Mouse (Mus musculus) intestine, embryonic 16.5 days (tissue): ENCODE data around the gene Col9a1. TPM values are rescaled to one million over a fixed set of nuclear protein-coding genes. Genes with fewer than 3 reads are reported as not detected.

Experiments used
- ATAC-seq: fragments of 200-750 bp; cut with Nextera tagmentation; 2 replicates; pipeline ENCODE4 v1.8.0; 2017; ENCODE audit warnings: moderate TSS enrichment, moderate library complexity
- H3K27ac ChIP-seq: fragments of 300-500 bp; sonication (generic); 2 replicates; pipeline ENCODE4 v1.5.1; 2014; ENCODE audit warnings: mild to moderate bottlenecking, low read length
- H3K27me3 ChIP-seq: fragments of 300-500 bp; sonication (generic); replicated peaks from 2 replicates; pipeline ENCODE4 v1.6.1; 2014; ENCODE audit warnings: low read length, control low read depth, mixed read lengths; ENCODE audit not compliant: control insufficient read depth, insufficient read depth
- H3K36me3 ChIP-seq: fragments of 300-500 bp; sonication (generic); 2 replicates; pipeline ENCODE4 v1.6.1; 2014; ENCODE audit warnings: low read length, control low read depth; ENCODE audit not compliant: control insufficient read depth, insufficient read depth
- H3K4me1 ChIP-seq: fragments of 300-500 bp; sonication (generic); 2 replicates; pipeline ENCODE4 v1.6.1; 2014; ENCODE audit warnings: low read length, control low read depth, mixed read lengths; ENCODE audit not compliant: control insufficient read depth, insufficient read depth
- H3K4me2 ChIP-seq: fragments of 300-500 bp; sonication (generic); 2 replicates; pipeline ENCODE4 v1.6.1; 2014; ENCODE audit warnings: low read depth, low read length, control low read depth
- H3K4me3 ChIP-seq: fragments of 300-500 bp; sonication (generic); 2 replicates; pipeline ENCODE4 v1.5.1; 2014; ENCODE audit warnings: mild to moderate bottlenecking, low read length
- H3K9ac ChIP-seq: fragments of 300-500 bp; sonication (generic); 2 replicates; pipeline ENCODE4 v1.6.1; 2014; ENCODE audit warnings: low read depth, low read length
- H3K9me3 ChIP-seq: fragments of 300-500 bp; sonication (generic); 2 replicates; pipeline ENCODE4 v1.6.1; 2016; ENCODE audit warnings: low read length, control low read depth; ENCODE audit not compliant: control insufficient read depth
- WGBS: fragments of 180-500 bp; shearing (Covaris S2); extraction: QIAGEN DNeasy Blood & Tissue Kit; methylation state at CpG from one replicate; pipeline ENCODE4 v1.1.7; 2014; 5-methylcytosine and 5-hydroxymethylcytosine counted together
- polyA plus RNA-seq: library from polyadenylated mRNA; unstranded; fragments of >200 nt; fragmentation: Nextera tagmentation; extraction: Ambion mirVana; gene quantifications from 2 replicates; pipeline ENCODE4 v1.2.1, GENCODE M21; 2015

The Col9a1 gene
- 1.1 and 1.3 TPM in 2 replicates for polyA plus RNA-seq

DNA sequence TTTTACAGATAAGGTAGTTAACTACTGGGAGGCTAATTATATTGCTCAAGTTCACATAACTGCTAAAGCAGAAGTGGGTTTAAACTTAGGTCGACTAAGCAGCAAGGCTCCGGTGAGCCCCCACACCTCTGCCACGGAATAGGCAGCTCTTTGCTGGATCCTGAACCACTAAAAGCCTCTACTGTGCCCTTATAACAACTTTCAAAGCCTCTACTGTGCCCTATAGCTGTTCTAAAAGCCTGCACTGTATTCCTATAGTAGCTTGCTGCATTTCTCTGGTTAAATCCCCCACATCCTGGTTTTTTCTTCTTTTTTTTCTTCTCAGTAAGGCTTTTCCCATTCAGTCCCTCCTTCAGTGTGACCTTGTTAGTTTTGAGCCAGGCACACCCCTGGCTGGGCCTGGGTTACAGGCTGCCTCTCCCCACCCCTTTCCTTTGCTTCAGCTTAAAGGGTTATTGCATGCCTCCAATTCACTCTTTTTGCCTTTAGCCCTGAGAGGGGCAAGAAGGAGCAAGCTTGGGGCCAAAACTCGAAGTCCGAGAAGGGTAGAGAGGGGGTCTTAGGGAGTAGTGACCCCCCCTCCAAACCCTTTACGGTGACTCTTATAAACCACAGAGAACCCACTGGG lies at the start of gene Col9a1:
Col9a1 (plus strand) TSS at position 387 of the 628 bp plus-strand sequence.
- no peak within 1 kb of the TSS for H3K4me2 ChIP-seq
- no peaks in the 10 kb centered on the region for H3K4me1 ChIP-seq
- no peak within 1 kb of the TSS for H3K27ac ChIP-seq
- no peaks in the 10 kb centered on the region for H3K9me3 ChIP-seq
- ATAC-seq: no peak
- no peak within 1 kb of the TSS for H3K4me3 ChIP-seq
- 77% methylated on average over 6 of the region's 6 CpGs for WGBS
- no peaks in the 10 kb centered on the region for H3K36me3 ChIP-seq
- H3K9ac ChIP-seq: no peak within 1 kb of the TSS
- H3K27me3 ChIP-seq: no peaks in the 10 kb centered on the region

DNA sequence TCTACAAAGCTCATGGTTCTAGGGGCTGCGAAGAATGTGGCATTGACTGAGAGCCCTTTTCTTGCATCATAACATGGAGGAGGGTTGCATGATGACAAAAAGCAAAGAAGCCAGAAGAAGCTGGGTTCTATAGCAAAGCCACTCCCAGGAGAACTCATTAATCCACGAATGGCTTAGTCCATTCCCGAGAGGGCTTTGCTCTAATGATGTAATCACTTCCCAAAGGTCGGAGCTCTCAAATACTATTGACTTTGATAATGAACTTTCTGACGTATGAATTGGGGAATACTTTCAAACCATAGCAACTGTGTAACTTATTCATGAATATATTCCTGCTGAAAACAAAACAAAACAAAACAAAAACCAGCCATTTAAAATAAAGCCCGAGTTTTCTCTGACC lies 49.5 kb upstream of the Col9a1 start:
- no peaks in the 10 kb centered on the region for H3K4me1 ChIP-seq
- H3K27ac ChIP-seq: no peak overlapping the region
- no peaks in the 10 kb centered on the region for H3K27me3 ChIP-seq
- H3K9ac ChIP-seq: no peak overlapping the region
- no peaks in the 10 kb centered on the region for H3K36me3 ChIP-seq
- ATAC-seq: no peak
- H3K4me3 ChIP-seq: no peak overlapping the region
- no peak overlapping the region for H3K4me2 ChIP-seq
- no peaks in the 10 kb centered on the region for H3K9me3 ChIP-seq
- WGBS: 57% methylated on average over 6 of the region's 6 CpGs

GRCm38 (mm10) chr1:24133853-24134252 lies 43.6 kb upstream of the Col9a1 start:
- H3K9me3 ChIP-seq: no peaks in the 10 kb centered on the region
- no peaks in the 10 kb centered on the region for H3K27me3 ChIP-seq
- no peak overlapping the region for H3K27ac ChIP-seq
- no peak overlapping the region for H3K4me3 ChIP-seq
- no peaks in the 10 kb centered on the region for H3K4me1 ChIP-seq
- H3K4me2 ChIP-seq: no peak overlapping the region
- H3K9ac ChIP-seq: no peak overlapping the region
- H3K36me3 ChIP-seq: no peaks in the 10 kb centered on the region
- ATAC-seq: no peak
- WGBS: 42% methylated on average over 19 of the region's 19 CpGs

GRCm38 (mm10) chr1:24134792-24135191 lies 42.6 kb upstream of the Col9a1 start:
- Histone ChIP-seq H3K9ac (no peak overlapping the region), H3K4me1 (no peaks in the 10 kb centered on the region), H3K36me3 (no peaks in the 10 kb centered on the region), H3K4me2 (no peak overlapping the region), H3K27ac (no peak overlapping the region), H3K9me3 (no peaks in the 10 kb centered on the region), H3K27me3 (no peaks in the 10 kb centered on the region), H3K4me3 (no peak overlapping the region)
- ATAC-seq: peak; percentile 58
- 0% methylated on average over 1 of the region's 1 CpGs for WGBS

DNA sequence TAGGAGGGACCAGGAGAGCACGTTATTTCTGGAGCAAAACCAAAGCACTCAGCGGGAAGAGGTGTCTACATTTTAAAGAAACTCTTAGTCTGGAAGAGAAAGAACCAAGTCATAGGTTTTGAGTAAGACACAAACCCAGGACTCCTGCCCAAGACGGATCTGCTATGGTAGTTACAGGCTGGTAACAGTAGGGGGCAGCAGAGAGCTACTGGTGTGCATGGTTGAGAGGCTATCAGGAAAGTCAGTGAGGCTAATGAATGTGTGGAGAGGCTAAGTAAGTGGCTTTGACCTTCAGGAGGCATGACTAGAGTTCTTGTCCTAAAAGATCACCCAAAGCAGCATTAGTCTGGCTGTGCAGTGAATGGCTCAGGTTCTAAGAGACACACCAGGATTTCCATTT lies 40.3 kb upstream of the Col9a1 start:
- Histone ChIP-seq H3K4me1 (no peaks in the 10 kb centered on the region), H3K9ac (no peak overlapping the region), H3K4me2 (no peak overlapping the region), H3K9me3 (no peaks in the 10 kb centered on the region), H3K36me3 (no peaks in the 10 kb centered on the region), H3K4me3 (no peak overlapping the region), H3K27ac (no peak overlapping the region), H3K27me3 (no peaks in the 10 kb centered on the region)
- WGBS: 14% methylated on average over 3 of the region's 3 CpGs
- ATAC-seq: 0 out of 2 replicates have a peak, but pooled peaks have one; percentile 40

DNA sequence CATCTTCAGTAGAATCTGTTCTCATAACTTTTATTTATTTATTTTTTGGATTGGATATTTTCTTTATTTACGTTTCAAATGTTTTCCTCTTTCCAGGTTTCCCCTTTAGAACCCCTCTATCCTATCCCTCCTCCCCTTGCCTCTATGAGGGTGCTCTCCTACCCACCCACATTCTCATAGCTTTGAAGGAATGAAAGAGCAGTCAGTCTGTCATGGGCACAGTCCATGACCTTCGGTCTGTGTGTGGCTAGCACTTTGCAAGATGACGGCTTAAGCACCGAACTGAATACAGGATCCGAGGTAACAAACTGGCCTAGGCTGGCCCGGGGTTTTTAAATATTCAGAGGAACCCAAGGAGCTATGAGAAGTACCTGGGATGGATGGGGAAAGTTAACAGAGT lies 36.9 kb upstream of the Col9a1 start:
- H3K27ac ChIP-seq: no peak overlapping the region
- no peak overlapping the region for H3K4me3 ChIP-seq
- no peak overlapping the region for H3K9ac ChIP-seq
- 85% methylated on average over 6 of the region's 6 CpGs for WGBS
- no peaks in the 10 kb centered on the region for H3K4me1 ChIP-seq
- no peak for ATAC-seq
- no peaks in the 10 kb centered on the region for H3K27me3 ChIP-seq
- H3K4me2 ChIP-seq: no peak overlapping the region
- H3K9me3 ChIP-seq: no peaks in the 10 kb centered on the region
- H3K36me3 ChIP-seq: no peaks in the 10 kb centered on the region

GRCm38 (mm10) chr1:24143504-24143903 lies 33.9 kb upstream of the Col9a1 start:
- Histone ChIP-seq H3K27ac (no peak overlapping the region), H3K4me2 (no peak overlapping the region), H3K4me1 (no peaks in the 10 kb centered on the region), H3K27me3 (no peaks in the 10 kb centered on the region), H3K9me3 (no peaks in the 10 kb centered on the region), H3K4me3 (no peak overlapping the region), H3K9ac (no peak overlapping the region), H3K36me3 (no peaks in the 10 kb centered on the region)
- no peak for ATAC-seq
- 81% methylated on average over 8 of the region's 8 CpGs for WGBS

DNA sequence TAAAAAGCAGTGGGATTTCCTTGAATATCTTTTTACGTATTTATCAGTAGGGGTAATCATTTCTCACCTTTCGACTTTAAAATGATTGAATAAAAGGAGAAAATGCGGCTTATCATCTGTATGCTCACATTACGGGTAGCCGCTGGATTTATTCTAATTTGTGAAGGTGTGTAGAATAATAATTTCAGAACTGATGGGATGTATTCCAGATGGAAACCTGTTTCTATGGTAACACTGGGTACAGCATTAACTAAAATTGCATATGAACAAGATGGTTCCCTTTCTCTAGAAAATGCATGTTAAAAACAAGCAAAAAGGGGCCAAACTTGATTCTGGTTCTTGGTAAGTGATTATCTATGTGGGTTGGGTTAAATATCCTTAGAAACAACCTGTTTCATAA lies 19.7 kb upstream of the Col9a1 start:
- Histone ChIP-seq H3K9me3 (no peaks in the 10 kb centered on the region), H3K27ac (no peak overlapping the region), H3K4me1 (no peaks in the 10 kb centered on the region), H3K4me3 (no peak overlapping the region), H3K4me2 (no peak overlapping the region), H3K36me3 (no peaks in the 10 kb centered on the region), H3K27me3 (no peaks in the 10 kb centered on the region), H3K9ac (no peak overlapping the region)
- ATAC-seq: no peak
- 91% methylated on average over 5 of the region's 5 CpGs for WGBS

GRCm38 (mm10) chr1:24169410-24169809 lies 8.0 kb upstream of the Col9a1 start:
- Histone ChIP-seq H3K4me1 (no peaks in the 10 kb centered on the region), H3K36me3 (no peaks in the 10 kb centered on the region), H3K9me3 (no peaks in the 10 kb centered on the region), H3K4me3 (no peak overlapping the region), H3K4me2 (no peak overlapping the region), H3K27ac (no peak overlapping the region), H3K9ac (no peak overlapping the region), H3K27me3 (no peaks in the 10 kb centered on the region)
- ATAC-seq: no peak
- 46% methylated on average over 6 of the region's 6 CpGs for WGBS
